ENCODE assay signal across 17 mouse cellular contexts in genomic region chr12:81808596-81808995, GRCm38 (mm10). TPM values are rescaled to one million over a fixed set of nuclear protein-coding genes. Genes with fewer than 3 reads are reported as not detected.
DNase-seq lines count a peak whose midpoint lies in the region; ATAC-seq lines count a peak whose summit lies in the region.
"Had no signal": no experiment of that assay in that cellular context is flagged by ENCODE, and none has a peak within 500 bp of the region (broad histone marks: within the 10 kb centered on the region; RNA-seq: fewer than 3 reads in every experiment).

No protein-coding gene starts in this region.

- no peak overlapping the region for H3K4me3 ChIP-seq in forebrain, embryonic 14.5 days (ENCODE audit: low read depth, low read length)
- no peak overlapping the region for H3K4me3 ChIP-seq in forebrain, embryonic 10.5 days
- no peak overlapping the region for H3K4me3 ChIP-seq in midbrain, embryonic 11.5 days (ENCODE audit: low read depth, low read length)
- H3K4me3 ChIP-seq in midbrain, embryonic 10.5 days, result no peak overlapping the region
- H3K4me3 ChIP-seq: embryonic facial prominence, embryonic 15.5 days; erythroblast, embryonic 14.5 days had no signal

- ATAC-seq in forebrain, embryonic 14.5 days, result no peak
- peak; percentile 33; the same call in 1 of the 2 replicates for ATAC-seq in midbrain, embryonic 11.5 days (ENCODE audit: low FRiP score)
- ATAC-seq: activated CD4-positive, CD25-positive, alpha-beta regulatory T cell, adult 4 months; Patski had no signal

- no peaks in the 10 kb centered on the region for H3K36me3 ChIP-seq in forebrain, embryonic 14.5 days (ENCODE audit: control insufficient read depth, insufficient read depth, low read length)
- H3K36me3 ChIP-seq in forebrain, embryonic 10.5 days (replicated peaks), result no peaks in the 10 kb centered on the region
- H3K36me3 ChIP-seq in midbrain, embryonic 11.5 days (ENCODE audit: control insufficient read depth, insufficient read depth, low read length), result no peaks in the 10 kb centered on the region
- H3K36me3 ChIP-seq in midbrain, embryonic 10.5 days, result no peaks in the 10 kb centered on the region
- H3K36me3 ChIP-seq: embryonic facial prominence, embryonic 15.5 days; forebrain, embryonic 12.5 days; heart, embryonic 15.5 days had no signal

- H3K9ac ChIP-seq in forebrain, embryonic 14.5 days (ENCODE audit: low read length), result no peak overlapping the region
- no peak overlapping the region for H3K9ac ChIP-seq in midbrain, embryonic 11.5 days (ENCODE audit: low read length)
- H3K9ac ChIP-seq: embryonic facial prominence, embryonic 15.5 days; forebrain, embryonic 12.5 days; forebrain, postnatal 0 days; heart, embryonic 15.5 days had no signal

- H3K4me1 ChIP-seq in forebrain, embryonic 14.5 days (ENCODE audit: control insufficient read depth, insufficient read depth, low read length), result peaks cover 9% of the 10 kb centered on the region
- H3K4me1 ChIP-seq in forebrain, embryonic 10.5 days, result peaks cover 32% of the 10 kb centered on the region
- H3K4me1 ChIP-seq in midbrain, embryonic 11.5 days (ENCODE audit: control insufficient read depth, insufficient read depth, low read length), result 0 out of 2 replicates have a peak, but pooled peaks cover 2% of the 10 kb centered on the region
- H3K4me1 ChIP-seq in midbrain, embryonic 10.5 days, result peaks cover 34% of the 10 kb centered on the region
- H3K4me1 ChIP-seq: embryonic facial prominence, embryonic 15.5 days had no signal

- peak; percentile 25 for DNase-seq in forebrain, embryonic 14.5 days (ENCODE audit: low spot score)
- no peak for DNase-seq in forebrain, embryonic 10.5 days (ENCODE audit: extremely low spot score, low spot score)
- DNase-seq in midbrain, embryonic 11.5 days (ENCODE audit: low spot score, missing footprints), result no peak
- DNase-seq in midbrain, embryonic 10.5 days (ENCODE audit: low spot score), result no peak
- peak; percentile 39 for DNase-seq in retina, postnatal 1 day
- DNase-seq in retina, embryonic 14.5 days (ENCODE audit: low spot score), result no peak
- no peak for DNase-seq in urinary bladder, postnatal 4 days (ENCODE audit: low spot score in 2 of 2)
- DNase-seq: gastrocnemius, postnatal 14 days; heart, postnatal 14 days had no signal

- H3K9me3 ChIP-seq in forebrain, embryonic 14.5 days (replicated peaks; ENCODE audit: control insufficient read depth, low read length), result no peaks in the 10 kb centered on the region
- H3K9me3 ChIP-seq in forebrain, embryonic 10.5 days, result no peaks in the 10 kb centered on the region
- no peaks in the 10 kb centered on the region for H3K9me3 ChIP-seq in midbrain, embryonic 11.5 days (ENCODE audit: control insufficient read depth, low read length)
- no peaks in the 10 kb centered on the region for H3K9me3 ChIP-seq in midbrain, embryonic 10.5 days (replicated peaks)
- H3K9me3 ChIP-seq: embryonic facial prominence, embryonic 15.5 days; forebrain, embryonic 12.5 days; heart, embryonic 15.5 days had no signal

- H3K27me3 ChIP-seq in forebrain, embryonic 14.5 days (replicated peaks; ENCODE audit: control insufficient read depth, insufficient read depth, low read length), result no peaks in the 10 kb centered on the region
- H3K27me3 ChIP-seq in forebrain, embryonic 10.5 days (ENCODE audit: poor library complexity, severe bottlenecking), result peaks cover 31% of the 10 kb centered on the region
- H3K27me3 ChIP-seq in midbrain, embryonic 11.5 days (ENCODE audit: control insufficient read depth, insufficient read depth, low read length), result peaks cover 7% of the 10 kb centered on the region; the same call in 1 of the 2 replicates
- H3K27me3 ChIP-seq in midbrain, embryonic 10.5 days (ENCODE audit: low read depth, poor library complexity, severe bottlenecking), result peaks cover 55% of the 10 kb centered on the region
- H3K27me3 ChIP-seq: embryonic facial prominence, embryonic 15.5 days; heart, embryonic 15.5 days had no signal

- 50% methylated on average over 2 of the region's 2 CpGs for WGBS in forebrain, embryonic 14.5 days
- 61% methylated on average over 2 of the region's 2 CpGs for WGBS in forebrain, embryonic 10.5 days
- 45% methylated on average over 2 of the region's 2 CpGs for WGBS in midbrain, embryonic 11.5 days
- WGBS in midbrain, embryonic 10.5 days, result 50% methylated on average over 2 of the region's 2 CpGs

- no peak overlapping the region for H3K4me2 ChIP-seq in forebrain, embryonic 14.5 days (ENCODE audit: low read length)
- no peak overlapping the region for H3K4me2 ChIP-seq in midbrain, embryonic 11.5 days

- H3K27ac ChIP-seq in forebrain, embryonic 14.5 days (ENCODE audit: low read depth, low read length), result no peak overlapping the region
- H3K27ac ChIP-seq in forebrain, embryonic 10.5 days, result no peak overlapping the region
- H3K27ac ChIP-seq in midbrain, embryonic 11.5 days (ENCODE audit: low read depth, low read length), result no peak overlapping the region
- H3K27ac ChIP-seq in midbrain, embryonic 10.5 days (replicated peaks), result no peak overlapping the region
- H3K27ac ChIP-seq: embryonic facial prominence, embryonic 15.5 days; forebrain, embryonic 12.5 days; heart, adult 2 months; heart, embryonic 15.5 days had no signal

RNA-seq across cellular contexts. Expression of gene Map3k9, which starts 27.6 kb away (rescaled TPM):
- 3.6 and 5.0 TPM in 2 replicates for polyA plus RNA-seq in forebrain, embryonic 14.5 days (2014; fragmentation: Nextera tagmentation; extraction: Ambion mirVana)
- 1.3 and 1.6 TPM in 2 replicates for polyA plus RNA-seq in forebrain, embryonic 10.5 days (2016; fragmentation: Nextera tagmentation; extraction: Ambion mirVana)
- polyA plus RNA-seq in midbrain, embryonic 11.5 days (2014; fragmentation: Nextera tagmentation; extraction: Ambion mirVana), result 1.9 and 2.2 TPM in 2 replicates
- polyA plus RNA-seq in midbrain, embryonic 10.5 days (2016; fragmentation: Nextera tagmentation; extraction: Ambion mirVana), result 0.72 and 1.2 TPM in 2 replicates
- polyA plus RNA-seq: erythroblast, embryonic 14.5 days had no signal

RNA-seq across cellular contexts. Expression of gene Pcnx, which starts 51.2 kb away (rescaled TPM):
- polyA plus RNA-seq in forebrain, embryonic 14.5 days (2014; fragmentation: Nextera tagmentation; extraction: Ambion mirVana), result 9.6 and 16.2 TPM in 2 replicates
- polyA plus RNA-seq in forebrain, embryonic 10.5 days (2016; fragmentation: Nextera tagmentation; extraction: Ambion mirVana), result 7.6 and 7.7 TPM in 2 replicates
- 11.4 and 11.9 TPM in 2 replicates for polyA plus RNA-seq in midbrain, embryonic 11.5 days (2014; fragmentation: Nextera tagmentation; extraction: Ambion mirVana)
- polyA plus RNA-seq in midbrain, embryonic 10.5 days (2016; fragmentation: Nextera tagmentation; extraction: Ambion mirVana), result 7.9 and 9.5 TPM in 2 replicates

Comparison
In these comparisons a context has a peak if more than half of its experiments do, and no peak if none do; other contexts are left out.
1. DNase-seq: peak in forebrain, embryonic 14.5 days (single experiment) and retina, postnatal 1 day (single experiment); none in forebrain, embryonic 10.5 days (single experiment), midbrain, embryonic 11.5 days (single experiment), midbrain, embryonic 10.5 days (single experiment), retina, embryonic 14.5 days (single experiment) and urinary bladder, postnatal 4 days (0 of 2).